Mouse (Mus musculus): ENCODE results near the gene Tulp2. TPM values are rescaled to one million over a fixed set of nuclear protein-coding genes. Genes with fewer than 3 reads are reported as not detected.
A peak's percentile ranks its signal among the peaks of the same experiment; 100 is the strongest.

Gene Tulp2
- polyA plus RNA-seq, 1 experiment from 2014 or later, result not detected

GRCm38 (mm10) chr7:45567780-45568516 is 86.3 kb downstream of the Tulp2 start:
- H3K4me1 ChIP-seq (replicated peaks; ENCODE audit: control insufficient read depth, insufficient read depth, low read length), result peaks cover 25% of the 10 kb centered on the region
- no peaks in the 10 kb centered on the region for H3K9me3 ChIP-seq (ENCODE audit: control insufficient read depth, low read length)
- H3K9ac ChIP-seq (replicated peaks; ENCODE audit: low read depth, low read length), result peak overlapping the region; percentile 63
- no peaks in the 10 kb centered on the region for H3K36me3 ChIP-seq (ENCODE audit: control insufficient read depth, insufficient read depth)
- H3K4me3 ChIP-seq (replicated peaks; ENCODE audit: low read length), result peak overlapping the region; percentile 60
- WGBS, result 2% methylated on average over 24 of the region's 24 CpGs
- H3K27ac ChIP-seq (ENCODE audit: low read length), result peak overlapping the region; percentile 73
- no peaks in the 10 kb centered on the region for H3K27me3 ChIP-seq (replicated peaks; ENCODE audit: control insufficient read depth, insufficient read depth, low read length)
- H3K4me2 ChIP-seq (ENCODE audit: low read length), result peak overlapping the region; percentile 93
- peak; percentile 95 for ATAC-seq

GRCm38 (mm10) chr7:45568601-45569473 is 87.2 kb downstream of the Tulp2 start:
- Histone ChIP-seq H3K9me3 (ENCODE audit: control insufficient read depth, low read length) (no peaks in the 10 kb centered on the region), H3K4me3 (replicated peaks; ENCODE audit: low read length) (peak overlapping the region; percentile 60), H3K9ac (replicated peaks; ENCODE audit: low read depth, low read length) (peak overlapping the region; percentile 63), H3K4me1 (replicated peaks; ENCODE audit: control insufficient read depth, insufficient read depth, low read length) (peaks cover 25% of the 10 kb centered on the region), H3K4me2 (ENCODE audit: low read length) (peak overlapping the region; percentile 93), H3K27ac (ENCODE audit: low read length) (peak overlapping the region; percentile 71), H3K27me3 (replicated peaks; ENCODE audit: control insufficient read depth, insufficient read depth, low read length) (no peaks in the 10 kb centered on the region), H3K36me3 (ENCODE audit: control insufficient read depth, insufficient read depth) (no peaks in the 10 kb centered on the region)
- 80% methylated on average over 10 of the region's 10 CpGs for WGBS
- no peak for ATAC-seq

- Histone ChIP-seq H3K9ac (replicated peaks; ENCODE audit: low read depth, low read length) (peak within 1 kb of the TSS; percentile 95), H3K4me1 (replicated peaks; ENCODE audit: control insufficient read depth, insufficient read depth, low read length) (peaks cover 25% of the 10 kb centered on the region), H3K36me3 (ENCODE audit: control insufficient read depth, insufficient read depth) (no peaks in the 10 kb centered on the region), H3K27me3 (replicated peaks; ENCODE audit: control insufficient read depth, insufficient read depth, low read length) (no peaks in the 10 kb centered on the region), H3K4me2 (ENCODE audit: low read length) (peak within 1 kb of the TSS; percentile 62), H3K27ac (ENCODE audit: low read length) (peak within 1 kb of the TSS; percentile 88), H3K4me3 (replicated peaks; ENCODE audit: low read length) (peak within 1 kb of the TSS; percentile 80), H3K9me3 (ENCODE audit: control insufficient read depth, low read length) (no peaks in the 10 kb centered on the region)
- WGBS, result under 1% methylated on average over 42 of the region's 42 CpGs
- peak; percentile 51 for ATAC-seq
Observed at GRCm38 (mm10) chr7:45570103-45570741, 88.5 kb downstream of the Tulp2 start, which contains the start of gene Bcat2. Bcat2 (plus strand) TSS chr7:45570153.

DNA sequence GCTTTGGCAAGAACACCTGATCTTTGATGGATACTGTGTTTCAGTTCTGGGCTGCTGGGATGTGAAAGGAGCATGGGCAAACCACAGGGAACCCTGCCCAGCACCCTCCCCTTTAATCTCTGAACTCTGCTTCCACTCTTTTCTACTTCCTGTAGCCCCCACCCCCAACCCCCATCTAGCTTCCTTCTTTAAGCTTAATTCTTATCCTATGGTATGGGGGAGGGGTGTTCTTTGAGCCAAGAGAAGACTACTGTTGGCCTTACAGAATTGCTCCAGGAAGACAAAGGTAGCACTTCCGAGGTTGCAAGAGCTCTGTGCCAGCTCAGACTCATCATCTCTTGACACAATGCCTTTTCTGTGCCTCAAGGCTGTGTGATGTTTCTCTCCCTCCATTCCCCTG is 90.3 kb downstream of the Tulp2 start:
- Histone ChIP-seq H3K27me3 (replicated peaks; ENCODE audit: control insufficient read depth, insufficient read depth, low read length) (no peaks in the 10 kb centered on the region), H3K4me2 (ENCODE audit: low read length) (no peak overlapping the region), H3K4me3 (replicated peaks; ENCODE audit: low read length) (no peak overlapping the region), H3K4me1 (replicated peaks; ENCODE audit: control insufficient read depth, insufficient read depth, low read length) (peaks cover 25% of the 10 kb centered on the region), H3K9me3 (ENCODE audit: control insufficient read depth, low read length) (no peaks in the 10 kb centered on the region), H3K9ac (replicated peaks; ENCODE audit: low read depth, low read length) (no peak overlapping the region), H3K36me3 (ENCODE audit: control insufficient read depth, insufficient read depth) (peaks cover 5% of the 10 kb centered on the region; the same call in 1 of the 2 replicates), H3K27ac (ENCODE audit: low read length) (no peak overlapping the region)
- 56% methylated on average over 1 of the region's 1 CpGs for WGBS
- ATAC-seq, result no peak

Small RNA genes within 50 kb of the gene (microRNA-seq; reads per million reads assigned to microRNA genes)
- 0.62 reads per million for gene Gm22133

Other genes starting within 250 kb of the Tulp2 start
- gene Cd37, start 242.8 kb upstream of the Tulp2 start, polyA plus RNA-seq (2015; fragmentation: Nextera tagmentation; extraction: Ambion mirVana), result 1.5 and 1.6 TPM in 2 replicates
- gene Slc6a16, start 240.8 kb upstream of the Tulp2 start, polyA plus RNA-seq (2015; fragmentation: Nextera tagmentation; extraction: Ambion mirVana), result 0.30 and 0.47 TPM in 2 replicates
- gene Slc6a21, start 204.4 kb upstream of the Tulp2 start, polyA plus RNA-seq (2015; fragmentation: Nextera tagmentation; extraction: Ambion mirVana), result not detected in 2 replicates
- gene Trpm4, start 148.1 kb upstream of the Tulp2 start, polyA plus RNA-seq (2015; fragmentation: Nextera tagmentation; extraction: Ambion mirVana), result 8.2 and 10.1 TPM in 2 replicates
- gene Hrc, start 146.6 kb upstream of the Tulp2 start, polyA plus RNA-seq (2015; fragmentation: Nextera tagmentation; extraction: Ambion mirVana), result 0.60 TPM in 1 of 2 replicates, not detected in the other
- gene Ppfia3, start 114.9 kb upstream of the Tulp2 start, polyA plus RNA-seq (2015; fragmentation: Nextera tagmentation; extraction: Ambion mirVana), result 16.1 and 19.7 TPM in 2 replicates
- gene Lin7b, start 111.3 kb upstream of the Tulp2 start, polyA plus RNA-seq (2015; fragmentation: Nextera tagmentation; extraction: Ambion mirVana), result 6.1 and 18.5 TPM in 2 replicates
- gene Snrnp70, start 86.1 kb upstream of the Tulp2 start, polyA plus RNA-seq (2015; fragmentation: Nextera tagmentation; extraction: Ambion mirVana), result 206 and 215 TPM in 2 replicates
- gene Kcna7, start 76.2 kb upstream of the Tulp2 start, polyA plus RNA-seq (2015; fragmentation: Nextera tagmentation; extraction: Ambion mirVana), result not detected in 2 replicates
- gene Ntf5, start 68.2 kb upstream of the Tulp2 start, polyA plus RNA-seq (2015; fragmentation: Nextera tagmentation; extraction: Ambion mirVana), result 0.10 TPM in 1 of 2 replicates, not detected in the other
- gene Lhb, start 61.1 kb upstream of the Tulp2 start, polyA plus RNA-seq (2015; fragmentation: Nextera tagmentation; extraction: Ambion mirVana), result 0.44 and 0.65 TPM in 2 replicates
- 19.9 and 21.6 TPM in 2 replicates for gene Gys1, start 47.0 kb upstream of the Tulp2 start, polyA plus RNA-seq (2015; fragmentation: Nextera tagmentation; extraction: Ambion mirVana)
- gene Ruvbl2, start 43.8 kb upstream of the Tulp2 start, polyA plus RNA-seq (2015; fragmentation: Nextera tagmentation; extraction: Ambion mirVana), result 137 and 147 TPM in 2 replicates
- gene Ftl1, start 22.0 kb upstream of the Tulp2 start, polyA plus RNA-seq (2015; fragmentation: Nextera tagmentation; extraction: Ambion mirVana), result 5,701 and 5,899 TPM in 2 replicates
- 225 and 257 TPM in 2 replicates for gene Bax, start 15.0 kb upstream of the Tulp2 start, polyA plus RNA-seq (2015; fragmentation: Nextera tagmentation; extraction: Ambion mirVana)
- not detected in 2 replicates for gene Gm45808, start 4.9 kb downstream of the Tulp2 start, polyA plus RNA-seq (2015; fragmentation: Nextera tagmentation; extraction: Ambion mirVana)
- 2.2 and 3.0 TPM in 2 replicates for gene Dhdh, start 6.9 kb downstream of the Tulp2 start, polyA plus RNA-seq (2015; fragmentation: Nextera tagmentation; extraction: Ambion mirVana)
- 106 and 107 TPM in 2 replicates for gene Nucb1, start 28.5 kb downstream of the Tulp2 start, polyA plus RNA-seq (2015; fragmentation: Nextera tagmentation; extraction: Ambion mirVana)
- 14.4 and 16.4 TPM in 2 replicates for gene Ppp1r15a, start 44.4 kb downstream of the Tulp2 start, polyA plus RNA-seq (2015; fragmentation: Nextera tagmentation; extraction: Ambion mirVana)
- gene Plekha4, start 44.5 kb downstream of the Tulp2 start, polyA plus RNA-seq (2015; fragmentation: Nextera tagmentation; extraction: Ambion mirVana), result 0.57 and 0.81 TPM in 2 replicates
- not detected in 2 replicates for gene Hsd17b14, start 73.0 kb downstream of the Tulp2 start, polyA plus RNA-seq (2015; fragmentation: Nextera tagmentation; extraction: Ambion mirVana)
- 24.2 and 24.5 TPM in 2 replicates for gene Bcat2, start 88.3 kb downstream of the Tulp2 start, polyA plus RNA-seq (2015; fragmentation: Nextera tagmentation; extraction: Ambion mirVana)
- gene Fgf21, start 133.6 kb downstream of the Tulp2 start, polyA plus RNA-seq (2015; fragmentation: Nextera tagmentation; extraction: Ambion mirVana), result not detected in 2 replicates
- not detected in 2 replicates for gene Fut1, start 135.4 kb downstream of the Tulp2 start, polyA plus RNA-seq (2015; fragmentation: Nextera tagmentation; extraction: Ambion mirVana)
- not detected in 2 replicates for gene Izumo1, start 139.9 kb downstream of the Tulp2 start, polyA plus RNA-seq (2015; fragmentation: Nextera tagmentation; extraction: Ambion mirVana)
- gene Rasip1, start 145.6 kb downstream of the Tulp2 start, polyA plus RNA-seq (2015; fragmentation: Nextera tagmentation; extraction: Ambion mirVana), result 13.5 and 15.1 TPM in 2 replicates
- 2.8 and 4.2 TPM in 2 replicates for gene Mamstr, start 158.1 kb downstream of the Tulp2 start, polyA plus RNA-seq (2015; fragmentation: Nextera tagmentation; extraction: Ambion mirVana)
- gene Fut2, start 184.5 kb downstream of the Tulp2 start, polyA plus RNA-seq (2015; fragmentation: Nextera tagmentation; extraction: Ambion mirVana), result 0.10 and 0.21 TPM in 2 replicates
- 0.80 and 0.84 TPM in 2 replicates for gene Ntn5, start 202.1 kb downstream of the Tulp2 start, polyA plus RNA-seq (2015; fragmentation: Nextera tagmentation; extraction: Ambion mirVana)
- gene Sec1, start 212.5 kb downstream of the Tulp2 start, polyA plus RNA-seq (2015; fragmentation: Nextera tagmentation; extraction: Ambion mirVana), result 0.10 and 0.25 TPM in 2 replicates
- 40.1 and 64.4 TPM in 2 replicates for gene Car11, start 218.0 kb downstream of the Tulp2 start, polyA plus RNA-seq (2015; fragmentation: Nextera tagmentation; extraction: Ambion mirVana)
- 4.1 and 4.3 TPM in 2 replicates for gene Dbp, start 223.2 kb downstream of the Tulp2 start, polyA plus RNA-seq (2015; fragmentation: Nextera tagmentation; extraction: Ambion mirVana)
- gene Rpl18, start 233.6 kb downstream of the Tulp2 start, polyA plus RNA-seq (2015; fragmentation: Nextera tagmentation; extraction: Ambion mirVana), result 567 and 579 TPM in 2 replicates
- 29.9 and 31.1 TPM in 2 replicates for gene Sphk2, start 236.1 kb downstream of the Tulp2 start, polyA plus RNA-seq (2015; fragmentation: Nextera tagmentation; extraction: Ambion mirVana)
- gene Fam83e, start 239.3 kb downstream of the Tulp2 start, polyA plus RNA-seq (2015; fragmentation: Nextera tagmentation; extraction: Ambion mirVana), result 0.60 and 1.1 TPM in 2 replicates
- gene Spaca4, start 243.9 kb downstream of the Tulp2 start, polyA plus RNA-seq (2015; fragmentation: Nextera tagmentation; extraction: Ambion mirVana), result not detected in 2 replicates

Measured in forebrain, embryonic 16.5 days (tissue).